Mouse (Mus musculus) olfactory bulb, adult 2 months (tissue): Measurements from ENCODE around the gene Jak2.

Source experiments
- CTCF ChIP-seq: fragments of 200-500 bp; IDR thresholded peaks from 2 replicates; pipeline ENCODE4 v1.5.1; 2012; ENCODE audit warnings: low read depth, mild to moderate bottlenecking, low read length, moderate library complexity; ENCODE audit not compliant: insufficient read depth
- POLR2A ChIP-seq: fragments of 200-500 bp; IDR thresholded peaks from 2 replicates; pipeline ENCODE4 v1.6.1; 2012; ENCODE audit warnings: mild to moderate bottlenecking, low read depth, low read length, moderate library complexity; ENCODE audit not compliant: insufficient read depth

DNA sequence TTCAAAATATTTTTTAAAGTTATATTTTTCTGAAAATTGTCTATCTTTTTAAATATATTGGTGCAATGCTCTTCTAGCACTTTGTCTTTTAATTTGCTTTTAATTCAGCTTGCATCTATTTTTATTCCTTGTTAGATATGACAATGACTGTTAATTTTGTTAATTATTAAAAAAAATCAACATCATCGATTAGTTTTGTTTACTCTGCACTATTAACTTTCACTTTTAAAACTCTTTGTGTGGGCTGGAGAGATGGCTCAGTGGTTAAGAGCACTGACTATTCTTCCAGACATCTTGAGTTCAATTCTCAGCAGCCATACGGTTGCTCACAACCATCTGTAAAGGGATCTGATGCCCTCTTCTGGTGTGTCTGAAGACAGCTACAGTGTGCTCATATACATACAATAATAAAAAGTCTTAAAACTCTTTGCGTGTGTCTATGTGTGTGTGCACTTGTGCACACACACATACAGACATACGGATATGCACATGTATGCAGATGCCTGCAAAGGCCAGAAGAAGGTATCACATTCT lies 17.2 kb downstream of the Jak2 start:
- TF ChIP-seq POLR2A: no peak
- TF ChIP-seq CTCF: no peak
